Mouse (Mus musculus) heart, embryonic 13.5 days (tissue): ENCODE data around the gene Tigar. TPM values are rescaled to one million over a fixed set of nuclear protein-coding genes. Genes with fewer than 3 reads are reported as not detected.

ENCODE experiments used
- ATAC-seq: fragments of 200-750 bp; cut with Nextera tagmentation; 2 replicates; pipeline ENCODE4 v1.8.0; 2017; ENCODE audit warnings: moderate TSS enrichment; ENCODE audit not compliant: insufficient number of reproducible peaks, low FRiP score, low TSS enrichment; ENCODE audit errors: extremely low read depth
- H3K27ac ChIP-seq: fragments of 300-500 bp; sonication (generic); replicated peaks from 2 replicates; pipeline ENCODE4 v1.5.1; 2015; ENCODE audit warnings: moderate library complexity, mild to moderate bottlenecking, inconsistent platforms
- H3K27me3 ChIP-seq: fragments of 300-500 bp; sonication (generic); replicated peaks from 2 replicates; pipeline ENCODE4 v1.6.1; 2015; ENCODE audit warnings: mild to moderate bottlenecking, inconsistent platforms
- H3K36me3 ChIP-seq: fragments of 300-500 bp; sonication (generic); 2 replicates; pipeline ENCODE4 v1.6.1; 2015; ENCODE audit warnings: mild to moderate bottlenecking, inconsistent platforms
- H3K4me1 ChIP-seq: fragments of 300-500 bp; sonication (generic); 2 replicates; pipeline ENCODE4 v1.6.1; 2015; ENCODE audit warnings: inconsistent platforms
- H3K4me2 ChIP-seq: fragments of 300-500 bp; sonication (generic); 2 replicates; pipeline ENCODE4 v1.6.1; 2015; ENCODE audit warnings: inconsistent platforms, mild to moderate bottlenecking, moderate library complexity
- H3K4me3 ChIP-seq: fragments of 300-500 bp; sonication (generic); 2 replicates; pipeline ENCODE4 v1.5.1; 2015; ENCODE audit warnings: moderate library complexity, mild to moderate bottlenecking, inconsistent platforms
- H3K9ac ChIP-seq: fragments of 300-500 bp; sonication (generic); 2 replicates; pipeline ENCODE4 v1.6.1; 2015; ENCODE audit warnings: inconsistent platforms, mild to moderate bottlenecking, moderate library complexity
- H3K9me3 ChIP-seq: fragments of 300-500 bp; sonication (generic); 2 replicates; pipeline ENCODE4 v1.6.1; 2016; ENCODE audit warnings: inconsistent platforms
- WGBS: fragments of 180-500 bp; shearing (Covaris S2); methylation state at CpG from one replicate; pipeline ENCODE4 v1.1.7; 2015; ENCODE audit warnings: mixed read lengths; 5-methylcytosine and 5-hydroxymethylcytosine counted together
- polyA plus RNA-seq: library from polyadenylated mRNA; unstranded; fragments of >200 nt; fragmentation: Nextera tagmentation; extraction: Ambion mirVana; gene quantifications from 2 replicates; pipeline ENCODE4 v1.2.1, GENCODE M21; 2015

Tigar gene
- polyA plus RNA-seq, 1 experiment from 2014 or later = 7.6 TPM

- H3K27ac ChIP-seq = peak overlapping the region; percentile 65
- peak; percentile 46; the same call in 1 of the 2 replicates for ATAC-seq
- H3K4me1 ChIP-seq = peaks cover 20% of the 10 kb centered on the region
- peak overlapping the region; percentile 44 for H3K4me3 ChIP-seq
- no peaks in the 10 kb centered on the region for H3K36me3 ChIP-seq
- peak overlapping the region; percentile 68 for H3K4me2 ChIP-seq
- 1% methylated on average over 14 of the region's 14 CpGs for WGBS
- no peaks in the 10 kb centered on the region for H3K9me3 ChIP-seq
- peak overlapping the region; percentile 76 for H3K9ac ChIP-seq
- no peaks in the 10 kb centered on the region for H3K27me3 ChIP-seq
Observed at GRCm38 (mm10) chr6:127064815-127065214, 44.5 kb downstream of the Tigar start.

- 81% methylated on average over 3 of the region's 3 CpGs for WGBS
Observed at GRCm38 (mm10) chr6:127063915-127064314, 45.4 kb downstream of the Tigar start.

GRCm38 (mm10) chr6:127059975-127060374 is 49.4 kb downstream of the Tigar start:
- no peak overlapping the region for H3K9ac ChIP-seq
- ATAC-seq = no peak

More at GRCm38 (mm10) chr6:127063915-127064314, 45.4 kb downstream of the Tigar start:
- no peak overlapping the region for H3K4me3 ChIP-seq
- no peak overlapping the region for H3K27ac ChIP-seq
- no peak overlapping the region for H3K4me2 ChIP-seq
- H3K9ac ChIP-seq = no peak overlapping the region
- no peaks in the 10 kb centered on the region for H3K27me3 ChIP-seq
- ATAC-seq = no peak
- no peaks in the 10 kb centered on the region for H3K9me3 ChIP-seq
- peaks cover 20% of the 10 kb centered on the region for H3K4me1 ChIP-seq
- no peaks in the 10 kb centered on the region for H3K36me3 ChIP-seq

DNA sequence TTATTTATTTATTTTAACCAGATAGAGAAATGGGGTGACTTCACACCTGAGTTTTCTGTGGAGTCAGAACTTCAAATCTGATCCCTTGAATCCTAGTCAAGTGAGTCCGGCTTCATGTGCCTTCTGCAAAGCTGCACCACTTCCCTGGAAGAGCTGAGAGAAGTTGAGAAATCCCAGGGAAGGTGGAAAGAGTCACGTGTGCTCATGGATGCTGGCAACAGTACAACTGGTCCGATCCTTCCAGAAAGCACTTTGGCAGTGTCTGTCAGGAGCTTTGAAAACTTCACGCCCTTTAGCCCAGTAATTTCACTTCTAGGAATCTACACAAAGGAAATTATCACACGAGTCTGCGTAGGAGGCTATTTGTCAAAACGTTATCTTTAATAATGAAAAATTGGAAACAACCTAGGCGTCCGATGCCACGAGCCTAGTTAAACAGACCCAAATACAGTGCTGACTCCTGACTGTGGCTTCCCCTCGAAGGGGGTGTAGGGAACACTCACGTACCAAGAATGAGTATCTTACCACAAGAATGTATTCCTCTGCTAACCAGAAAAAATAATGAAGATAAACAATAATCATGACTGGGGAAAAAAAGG is 52.3 kb downstream of the Tigar start:
- WGBS = 59% methylated on average over 12 of the region's 12 CpGs
- ATAC-seq = no peak
- Histone ChIP-seq H3K4me1 (no peaks in the 10 kb centered on the region), H3K9me3 (no peaks in the 10 kb centered on the region), H3K27ac (no peak overlapping the region), H3K4me3 (no peak overlapping the region), H3K27me3 (no peaks in the 10 kb centered on the region), H3K9ac (no peak overlapping the region), H3K4me2 (no peak overlapping the region), H3K36me3 (no peaks in the 10 kb centered on the region)

More at GRCm38 (mm10) chr6:127059975-127060374, 49.4 kb downstream of the Tigar start:
- Histone ChIP-seq H3K27ac (no peak overlapping the region), H3K4me2 (no peak overlapping the region), H3K36me3 (no peaks in the 10 kb centered on the region), H3K4me3 (no peak overlapping the region), H3K4me1 (peaks cover 11% of the 10 kb centered on the region), H3K9me3 (no peaks in the 10 kb centered on the region), H3K27me3 (no peaks in the 10 kb centered on the region)
- 74% methylated on average over 4 of the region's 4 CpGs for WGBS

DNA sequence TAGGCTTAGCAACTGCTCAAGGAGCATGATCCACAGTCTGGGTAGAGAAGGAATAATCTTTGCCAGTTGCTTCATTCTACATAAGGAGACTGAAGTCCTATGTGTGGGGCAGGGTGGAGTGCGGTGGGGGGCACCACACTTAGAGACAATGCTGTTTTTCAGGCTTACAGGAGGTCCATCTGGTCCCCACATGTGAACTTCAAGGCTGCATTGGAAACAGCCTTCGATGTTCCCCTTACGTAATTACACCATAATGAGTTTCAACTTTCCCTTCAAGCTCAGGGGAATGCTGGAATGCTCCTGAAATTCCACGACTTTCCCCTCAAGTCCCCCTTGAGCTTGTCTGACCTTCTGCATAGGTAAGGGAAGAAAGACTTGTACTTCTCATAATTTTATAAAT is 58.5 kb downstream of the Tigar start:
- no peak for ATAC-seq
- no peak overlapping the region for H3K27ac ChIP-seq
- H3K36me3 ChIP-seq = no peaks in the 10 kb centered on the region
- no peaks in the 10 kb centered on the region for H3K27me3 ChIP-seq
- H3K9ac ChIP-seq = no peak overlapping the region
- no peaks in the 10 kb centered on the region for H3K4me1 ChIP-seq
- WGBS = 68% methylated on average over 4 of the region's 4 CpGs
- no peaks in the 10 kb centered on the region for H3K9me3 ChIP-seq
- no peak overlapping the region for H3K4me2 ChIP-seq
- H3K4me3 ChIP-seq = no peak overlapping the region

GRCm38 (mm10) chr6:127044909-127045308 is 64.4 kb downstream of the Tigar start:
- H3K4me3 ChIP-seq = no peak overlapping the region
- H3K4me1 ChIP-seq = peaks cover 11% of the 10 kb centered on the region
- no peak for ATAC-seq
- peak overlapping the region; percentile 7; the same call in 1 of the 2 replicates for H3K9ac ChIP-seq
- no peak overlapping the region for H3K4me2 ChIP-seq
- H3K27me3 ChIP-seq = no peaks in the 10 kb centered on the region
- no peaks in the 10 kb centered on the region for H3K36me3 ChIP-seq
- no peaks in the 10 kb centered on the region for H3K9me3 ChIP-seq
- WGBS = 33% methylated on average over 6 of the region's 6 CpGs
- H3K27ac ChIP-seq = no peak overlapping the region

Other genes starting within 250 kb of the Tigar start
- gene Dyrk4, start 187.7 kb downstream of the Tigar start, polyA plus RNA-seq = not detected in 2 replicates
- 28.0 and 34.4 TPM in 2 replicates for gene Rad51ap1, start 170.0 kb downstream of the Tigar start, polyA plus RNA-seq
- gene D6Wsu163e, start 169.6 kb downstream of the Tigar start, polyA plus RNA-seq = 12.5 and 13.7 TPM in 2 replicates
- 0.17 TPM in 1 of 2 replicates, not detected in the other for gene Fgf6, start 94.0 kb downstream of the Tigar start, polyA plus RNA-seq
- 0.23 and 0.31 TPM in 2 replicates for gene Fgf23, start 36.7 kb downstream of the Tigar start, polyA plus RNA-seq
- 583 and 638 TPM in 2 replicates for gene Ccnd2, start 42.6 kb upstream of the Tigar start, polyA plus RNA-seq